Mouse (Mus musculus): ENCODE data around the gene Olfr985. TPM values are rescaled to one million over a fixed set of nuclear protein-coding genes. Genes with fewer than 3 reads are reported as not detected.

Gene Olfr985
- polyA plus RNA-seq (2012; rRNA removed): not detected in 2 replicates

GRCm38 (mm10) chr9:40130084-40130483 is at the start of gene Olfr985:
Gene Olfr985 (minus strand): TSS chr9:40130184.
- no peaks in the 10 kb centered on the region for H3K27me3 ChIP-seq (ENCODE audit: control insufficient read depth, insufficient read depth, low read length)

GRCm38 (mm10) chr9:40177017-40177416 is 47.0 kb upstream of the Olfr985 start:
- H3K4me3 ChIP-seq (ENCODE audit: control insufficient read depth, low read depth, low read length): no peak overlapping the region
- no peaks in the 10 kb centered on the region for H3K4me1 ChIP-seq (ENCODE audit: control insufficient read depth, insufficient read depth, low read length)
- TF ChIP-seq POLR2A (IDR thresholded peaks at IDR 0.05; ENCODE audit: control insufficient read depth, low read depth, low read length): no peak
- no peak for TF ChIP-seq CTCF (IDR thresholded peaks at IDR 0.05; ENCODE audit: control insufficient read depth, insufficient read depth, insufficient replicate concordance, low read depth, low read length)
- no peaks in the 10 kb centered on the region for H3K36me3 ChIP-seq (ENCODE audit: control insufficient read depth, insufficient read depth, low read length)
- H3K27me3 ChIP-seq (ENCODE audit: control insufficient read depth, insufficient read depth, low read length): no peaks in the 10 kb centered on the region
- no peak overlapping the region for H3K27ac ChIP-seq (ENCODE audit: control insufficient read depth, insufficient read depth, low read depth, low read length)

More at GRCm38 (mm10) chr9:40130084-40130483, at the start of gene Olfr985:
- TF ChIP-seq POLR2A (IDR thresholded peaks at IDR 0.05; ENCODE audit: control insufficient read depth, low read depth, low read length) (no peak), CTCF (IDR thresholded peaks at IDR 0.05; ENCODE audit: control insufficient read depth, insufficient read depth, insufficient replicate concordance, low read depth, low read length) (no peak)
- Histone ChIP-seq H3K4me1 (ENCODE audit: control insufficient read depth, insufficient read depth, low read length) (no peaks in the 10 kb centered on the region), H3K27ac (ENCODE audit: control insufficient read depth, insufficient read depth, low read depth, low read length) (no peak within 1 kb of the TSS), H3K4me3 (ENCODE audit: control insufficient read depth, low read depth, low read length) (no peak within 1 kb of the TSS), H3K36me3 (ENCODE audit: control insufficient read depth, insufficient read depth, low read length) (no peaks in the 10 kb centered on the region)

GRCm38 (mm10) chr9:40166446-40166845 is 36.5 kb upstream of the Olfr985 start:
- no peak overlapping the region for H3K27ac ChIP-seq (ENCODE audit: control insufficient read depth, insufficient read depth, low read depth, low read length)

GRCm38 (mm10) chr9:40155118-40155644 is 25.2 kb upstream of the Olfr985 start:
- Histone ChIP-seq H3K27ac (ENCODE audit: control insufficient read depth, insufficient read depth, low read depth, low read length) (no peak overlapping the region), H3K4me1 (ENCODE audit: control insufficient read depth, insufficient read depth, low read length) (no peaks in the 10 kb centered on the region), H3K36me3 (ENCODE audit: control insufficient read depth, insufficient read depth, low read length) (no peaks in the 10 kb centered on the region), H3K27me3 (ENCODE audit: control insufficient read depth, insufficient read depth, low read length) (no peaks in the 10 kb centered on the region), H3K4me3 (ENCODE audit: control insufficient read depth, low read depth, low read length) (no peak overlapping the region)
- no peak for TF ChIP-seq POLR2A (IDR thresholded peaks at IDR 0.05; ENCODE audit: control insufficient read depth, low read depth, low read length)
- TF ChIP-seq CTCF (IDR thresholded peaks at IDR 0.05; ENCODE audit: control insufficient read depth, insufficient read depth, insufficient replicate concordance, low read depth, low read length): no peak

More at GRCm38 (mm10) chr9:40166446-40166845, 36.5 kb upstream of the Olfr985 start:
- H3K36me3 ChIP-seq (ENCODE audit: control insufficient read depth, insufficient read depth, low read length): no peaks in the 10 kb centered on the region
- H3K4me3 ChIP-seq (ENCODE audit: control insufficient read depth, low read depth, low read length): no peak overlapping the region
- no peaks in the 10 kb centered on the region for H3K4me1 ChIP-seq (ENCODE audit: control insufficient read depth, insufficient read depth, low read length)
- TF ChIP-seq CTCF (IDR thresholded peaks at IDR 0.05; ENCODE audit: control insufficient read depth, insufficient read depth, insufficient replicate concordance, low read depth, low read length) (no peak), POLR2A (IDR thresholded peaks at IDR 0.05; ENCODE audit: control insufficient read depth, low read depth, low read length) (no peak)
- H3K27me3 ChIP-seq (ENCODE audit: control insufficient read depth, insufficient read depth, low read length): no peaks in the 10 kb centered on the region

- Histone ChIP-seq H3K27ac (ENCODE audit: control insufficient read depth, insufficient read depth, low read depth, low read length) (no peak overlapping the region), H3K36me3 (ENCODE audit: control insufficient read depth, insufficient read depth, low read length) (no peaks in the 10 kb centered on the region), H3K4me3 (ENCODE audit: control insufficient read depth, low read depth, low read length) (no peak overlapping the region), H3K4me1 (ENCODE audit: control insufficient read depth, insufficient read depth, low read length) (no peaks in the 10 kb centered on the region), H3K27me3 (ENCODE audit: control insufficient read depth, insufficient read depth, low read length) (no peaks in the 10 kb centered on the region)
- TF ChIP-seq CTCF (IDR thresholded peaks at IDR 0.05; ENCODE audit: control insufficient read depth, insufficient read depth, insufficient replicate concordance, low read depth, low read length): no peak
Measured at GRCm38 (mm10) chr9:40141544-40141943, 11.6 kb upstream of the Olfr985 start.

- Histone ChIP-seq H3K4me1 (ENCODE audit: control insufficient read depth, insufficient read depth, low read length) (no peaks in the 10 kb centered on the region), H3K4me3 (ENCODE audit: control insufficient read depth, low read depth, low read length) (no peak overlapping the region), H3K36me3 (ENCODE audit: control insufficient read depth, insufficient read depth, low read length) (no peaks in the 10 kb centered on the region), H3K27ac (ENCODE audit: control insufficient read depth, insufficient read depth, low read depth, low read length) (no peak overlapping the region), H3K27me3 (ENCODE audit: control insufficient read depth, insufficient read depth, low read length) (no peaks in the 10 kb centered on the region)
- TF ChIP-seq CTCF (IDR thresholded peaks at IDR 0.05; ENCODE audit: control insufficient read depth, insufficient read depth, insufficient replicate concordance, low read depth, low read length) (no peak), POLR2A (IDR thresholded peaks at IDR 0.05; ENCODE audit: control insufficient read depth, low read depth, low read length) (no peak)
Measured at GRCm38 (mm10) chr9:40139484-40139883, 9.5 kb upstream of the Olfr985 start.

GRCm38 (mm10) chr9:40136987-40137688 is 7.2 kb upstream of the Olfr985 start:
- Histone ChIP-seq H3K36me3 (ENCODE audit: control insufficient read depth, insufficient read depth, low read length) (no peaks in the 10 kb centered on the region), H3K27me3 (ENCODE audit: control insufficient read depth, insufficient read depth, low read length) (no peaks in the 10 kb centered on the region), H3K4me1 (ENCODE audit: control insufficient read depth, insufficient read depth, low read length) (no peaks in the 10 kb centered on the region), H3K27ac (ENCODE audit: control insufficient read depth, insufficient read depth, low read depth, low read length) (no peak overlapping the region), H3K4me3 (ENCODE audit: control insufficient read depth, low read depth, low read length) (no peak overlapping the region)
- TF ChIP-seq POLR2A (IDR thresholded peaks at IDR 0.05; ENCODE audit: control insufficient read depth, low read depth, low read length) (no peak), CTCF (IDR thresholded peaks at IDR 0.05; ENCODE audit: control insufficient read depth, insufficient read depth, insufficient replicate concordance, low read depth, low read length) (no peak)

All from testis, adult 2 months (tissue).